Mouse (Mus musculus) lung, adult 2 months (tissue): ENCODE measurements at regions not wholly inside any gene's neighbourhood (a gene's known extent, or its start where the extent isn't known, plus 50 kb on each side); places are given as distances from the start of the nearest gene placed in this dataset.

Source experiments
- CTCF ChIP-seq: fragments of 200-500 bp; IDR thresholded peaks from 2 replicates; pipeline ENCODE4 v1.5.1; 2011; ENCODE audit warnings: mild to moderate bottlenecking, low read length, control low read depth; ENCODE audit not compliant: insufficient read depth
- POLR2A ChIP-seq: fragments of 200-500 bp; IDR thresholded peaks from 2 replicates; pipeline ENCODE4 v1.6.1; 2011; ENCODE audit warnings: low read depth, mild to moderate bottlenecking, control low read depth, low read length, borderline replicate concordance; ENCODE audit errors: extremely low read depth

GRCm38 (mm10) chr7:118304338-118304737 is 60.9 kb upstream of the Smg1 start:
- TF ChIP-seq CTCF (no peak), POLR2A (no peak)
